Mouse (Mus musculus): ENCODE results near the gene Rps6kc1. TPM values are rescaled to one million over a fixed set of nuclear protein-coding genes. Genes with fewer than 3 reads are reported as not detected.

Gene Rps6kc1
- total and polyA plus RNA-seq, 2 experiments from 2014 or later, result 21.0 to 35.9 TPM

DNA sequence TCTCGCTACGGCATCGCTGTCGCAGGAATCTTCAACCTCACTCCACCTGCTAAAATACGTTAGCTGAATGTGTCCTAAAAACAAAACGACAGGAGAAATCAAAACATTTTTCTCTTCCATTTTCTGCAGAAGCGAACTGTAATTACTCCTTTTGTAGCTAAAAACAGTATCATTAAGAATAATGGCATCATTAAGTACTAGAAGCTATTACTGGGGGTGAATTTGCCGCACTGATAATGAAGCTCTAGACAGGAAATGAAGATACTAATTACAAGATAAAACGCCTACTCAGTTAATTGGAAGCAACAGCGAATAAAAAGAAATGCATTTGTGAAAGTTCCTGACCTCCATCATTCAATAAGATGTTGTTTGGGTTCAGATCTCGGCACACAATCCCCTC lies 112.9 kb downstream of the Rps6kc1 start:
- peak; percentile 6 for DNase-seq (ENCODE audit: low spot score)
- Histone ChIP-seq H3K4me3 (ENCODE audit: low read length) (no peak overlapping the region), H3K27ac (no peak overlapping the region), H3K4me2 (ENCODE audit: low read depth, low read length) (no peak overlapping the region), H3K9ac (replicated peaks; ENCODE audit: low read length) (no peak overlapping the region), H3K9me3 (ENCODE audit: low read length) (no peaks in the 10 kb centered on the region), H3K4me1 (ENCODE audit: insufficient read depth, low read length) (no peaks in the 10 kb centered on the region), H3K36me3 (ENCODE audit: insufficient read depth, low read length) (peaks cover 7% of the 10 kb centered on the region; the same call in 1 of the 2 replicates), H3K27me3 (ENCODE audit: insufficient read depth, low read length) (no peaks in the 10 kb centered on the region)
- TF ChIP-seq CTCF (IDR thresholded peaks at IDR 0.05; ENCODE audit: low read depth), result no peak
- WGBS, result 79% methylated on average over 11 of the region's 11 CpGs
- no peak for ATAC-seq

DNA sequence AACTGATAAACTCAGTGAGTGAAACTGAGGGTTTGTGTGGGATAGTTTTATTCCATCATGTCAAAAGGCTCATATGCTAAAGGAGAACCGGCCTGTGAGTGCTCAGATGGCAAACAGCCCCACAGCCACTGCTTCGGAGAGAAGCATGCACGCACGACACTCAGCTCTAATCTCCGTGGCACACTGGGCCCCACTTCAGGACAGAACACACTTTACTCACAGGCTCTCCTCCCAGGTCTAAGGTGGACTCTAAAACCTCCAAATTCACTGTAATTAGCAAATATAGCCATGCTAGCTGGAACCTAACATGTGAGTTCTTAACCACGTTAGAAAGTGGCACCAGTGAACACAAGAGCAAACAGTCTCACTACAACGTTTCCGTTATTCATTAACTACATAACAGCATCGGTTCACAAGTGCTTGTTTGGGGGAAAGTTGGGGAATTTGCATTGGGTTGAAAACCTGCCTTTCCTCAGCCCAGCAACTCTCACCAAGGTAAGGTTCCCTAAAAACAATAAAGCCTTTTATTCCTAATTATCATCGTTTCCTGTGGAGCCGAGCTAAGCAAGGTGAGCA lies 114.0 kb downstream of the Rps6kc1 start:
- DNase-seq (ENCODE audit: low spot score) (no peak), ATAC-seq (0 out of 2 replicates have a peak, but pooled peaks have one; percentile 32)
- Histone ChIP-seq H3K9me3 (ENCODE audit: low read length) (no peaks in the 10 kb centered on the region), H3K27me3 (ENCODE audit: insufficient read depth, low read length) (no peaks in the 10 kb centered on the region), H3K4me2 (ENCODE audit: low read depth, low read length) (no peak overlapping the region), H3K27ac (no peak overlapping the region), H3K9ac (replicated peaks; ENCODE audit: low read length) (no peak overlapping the region), H3K4me1 (ENCODE audit: insufficient read depth, low read length) (no peaks in the 10 kb centered on the region), H3K36me3 (ENCODE audit: insufficient read depth, low read length) (peaks cover 7% of the 10 kb centered on the region; the same call in 1 of the 2 replicates), H3K4me3 (ENCODE audit: low read length) (no peak overlapping the region)
- TF ChIP-seq CTCF (IDR thresholded peaks at IDR 0.05; ENCODE audit: low read depth), result no peak
- 70% methylated on average over 11 of the region's 11 CpGs for WGBS

DNA sequence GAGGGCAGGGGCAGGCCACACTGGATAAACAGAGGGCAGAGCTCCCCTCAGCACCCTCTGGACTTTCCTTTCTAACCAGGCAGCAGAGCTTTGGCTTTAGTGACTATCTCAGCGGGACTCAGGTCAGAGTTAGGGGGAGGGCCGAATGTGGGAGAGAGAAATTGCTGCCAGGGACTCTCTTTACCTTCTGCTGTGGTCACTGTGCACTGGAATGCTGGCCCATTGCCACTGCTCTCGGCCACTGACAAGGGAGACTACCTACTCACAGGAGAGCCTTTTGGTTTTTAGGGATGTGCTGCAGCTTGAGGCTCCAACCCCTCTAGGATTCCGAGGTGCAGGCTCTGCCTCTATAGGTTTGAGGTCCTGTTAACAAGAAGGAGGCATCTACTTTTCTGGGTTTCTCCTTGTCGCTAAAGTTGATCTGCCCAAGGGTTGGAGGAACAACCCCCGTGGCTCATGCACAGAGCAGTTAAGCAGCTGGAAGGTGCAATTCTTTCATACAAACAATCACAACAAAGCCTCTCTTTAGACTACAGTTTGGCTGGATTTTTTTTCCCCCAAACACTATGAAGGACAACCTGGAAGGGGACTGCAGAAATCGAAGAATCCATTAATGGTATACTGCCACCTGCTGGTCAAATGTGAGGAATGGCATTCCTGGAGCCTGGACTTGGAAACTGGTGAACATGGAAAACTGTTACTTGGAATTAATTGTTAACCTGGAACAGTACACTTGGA lies 114.7 kb downstream of the Rps6kc1 start:
- Histone ChIP-seq H3K4me1 (ENCODE audit: insufficient read depth, low read length) (no peaks in the 10 kb centered on the region), H3K9ac (replicated peaks; ENCODE audit: low read length) (no peak overlapping the region), H3K27ac (no peak overlapping the region), H3K9me3 (ENCODE audit: low read length) (no peaks in the 10 kb centered on the region), H3K36me3 (ENCODE audit: insufficient read depth, low read length) (peaks cover 7% of the 10 kb centered on the region; the same call in 1 of the 2 replicates), H3K27me3 (ENCODE audit: insufficient read depth, low read length) (no peaks in the 10 kb centered on the region), H3K4me3 (ENCODE audit: low read length) (no peak overlapping the region), H3K4me2 (ENCODE audit: low read depth, low read length) (no peak overlapping the region)
- 24% methylated on average over 7 of the region's 7 CpGs for WGBS
- DNase-seq (ENCODE audit: low spot score) (peak; percentile 91), ATAC-seq (0 out of 2 replicates have a peak, but pooled peaks have one; percentile 43)
- peak; percentile 88 for TF ChIP-seq CTCF (IDR thresholded peaks at IDR 0.05; ENCODE audit: low read depth)

DNA sequence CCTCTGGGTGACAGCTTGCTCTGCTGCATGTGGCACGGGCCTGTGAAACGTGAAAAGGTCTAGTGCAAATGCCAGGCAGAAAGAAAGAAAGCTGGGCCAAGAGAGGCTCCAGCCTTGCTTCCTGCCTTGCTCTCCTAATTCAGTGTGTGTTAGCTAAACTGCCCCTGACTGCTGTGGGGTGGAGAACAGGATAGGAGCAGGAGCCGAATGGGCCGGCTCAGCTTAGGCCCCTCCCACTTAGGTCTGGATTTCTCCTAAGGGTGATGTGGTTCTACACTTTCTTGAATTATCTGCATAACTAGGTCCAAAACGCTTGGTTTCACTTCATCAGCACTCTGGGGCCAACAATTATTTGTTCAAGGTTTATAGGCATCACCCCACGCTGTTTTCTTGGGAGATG lies 119.9 kb downstream of the Rps6kc1 start:
- no peak for TF ChIP-seq CTCF (IDR thresholded peaks at IDR 0.05; ENCODE audit: low read depth)
- no peak overlapping the region for H3K4me2 ChIP-seq (ENCODE audit: low read depth, low read length)
- H3K27me3 ChIP-seq (ENCODE audit: insufficient read depth, low read length), result no peaks in the 10 kb centered on the region
- H3K4me1 ChIP-seq (ENCODE audit: insufficient read depth, low read length), result no peaks in the 10 kb centered on the region
- no peak overlapping the region for H3K4me3 ChIP-seq (ENCODE audit: low read length)
- no peaks in the 10 kb centered on the region for H3K9me3 ChIP-seq (ENCODE audit: low read length)
- ATAC-seq (no peak), DNase-seq (ENCODE audit: low spot score) (no peak)
- no peaks in the 10 kb centered on the region for H3K36me3 ChIP-seq (ENCODE audit: insufficient read depth, low read length)
- WGBS, result 80% methylated on average over 6 of the region's 6 CpGs
- no peak overlapping the region for H3K9ac ChIP-seq (replicated peaks; ENCODE audit: low read length)
- H3K27ac ChIP-seq, result no peak overlapping the region

DNA sequence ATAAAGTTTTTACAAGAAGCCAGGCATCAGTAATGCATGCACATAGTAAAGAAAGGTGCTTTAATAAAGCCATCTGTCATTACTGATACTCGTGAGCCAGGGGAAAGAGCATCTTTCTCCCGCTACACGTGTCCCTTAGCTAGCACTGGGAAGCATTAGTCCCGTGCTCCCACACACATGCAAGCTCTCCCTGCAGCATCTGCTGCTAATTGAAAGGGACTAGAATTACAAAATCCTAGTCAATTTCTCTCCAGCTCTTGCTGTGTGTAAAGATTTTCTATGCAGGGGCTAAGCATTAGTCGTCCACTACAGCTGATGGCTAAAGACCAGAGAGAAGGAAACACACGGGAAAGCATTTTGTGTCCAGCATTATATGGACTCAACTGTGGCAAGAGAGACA lies 120.8 kb downstream of the Rps6kc1 start:
- H3K4me2 ChIP-seq (ENCODE audit: low read depth, low read length), result no peak overlapping the region
- WGBS, result 60% methylated on average over 6 of the region's 6 CpGs
- no peaks in the 10 kb centered on the region for H3K27me3 ChIP-seq (ENCODE audit: insufficient read depth, low read length)
- H3K9ac ChIP-seq (replicated peaks; ENCODE audit: low read length), result no peak overlapping the region
- no peak overlapping the region for H3K27ac ChIP-seq
- DNase-seq (ENCODE audit: low spot score), result no peak
- TF ChIP-seq CTCF (IDR thresholded peaks at IDR 0.05; ENCODE audit: low read depth), result no peak
- no peak for ATAC-seq
- no peaks in the 10 kb centered on the region for H3K4me1 ChIP-seq (ENCODE audit: insufficient read depth, low read length)
- no peaks in the 10 kb centered on the region for H3K36me3 ChIP-seq (ENCODE audit: insufficient read depth, low read length)
- H3K4me3 ChIP-seq (ENCODE audit: low read length), result no peak overlapping the region
- no peaks in the 10 kb centered on the region for H3K9me3 ChIP-seq (ENCODE audit: low read length)

DNA sequence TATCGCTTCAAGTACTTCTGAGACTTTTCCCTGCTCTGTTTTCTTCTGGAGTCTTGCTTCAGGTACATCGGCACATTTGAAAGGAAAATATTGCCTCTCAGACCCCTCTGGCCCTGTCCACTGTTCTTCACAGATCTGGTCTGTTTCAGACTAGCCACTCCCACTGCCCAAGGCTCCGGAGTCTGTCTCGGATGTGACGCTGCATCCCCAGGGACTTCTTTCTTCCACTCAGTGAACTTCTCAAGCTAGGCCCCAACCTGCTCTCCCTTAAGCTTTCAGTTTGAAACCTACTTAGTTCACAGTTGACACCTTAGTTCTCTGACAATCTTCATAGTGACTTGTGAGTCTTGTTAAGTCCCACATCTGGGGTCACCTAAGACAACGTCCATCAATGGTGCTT lies 133.9 kb downstream of the Rps6kc1 start:
- Histone ChIP-seq H3K27ac (no peak overlapping the region), H3K4me3 (ENCODE audit: low read length) (no peak overlapping the region), H3K9ac (replicated peaks; ENCODE audit: low read length) (no peak overlapping the region), H3K4me1 (ENCODE audit: insufficient read depth, low read length) (no peaks in the 10 kb centered on the region), H3K36me3 (ENCODE audit: insufficient read depth, low read length) (no peaks in the 10 kb centered on the region; the same call in 1 of the 2 replicates), H3K27me3 (ENCODE audit: insufficient read depth, low read length) (no peaks in the 10 kb centered on the region), H3K4me2 (ENCODE audit: low read depth, low read length) (no peak overlapping the region), H3K9me3 (ENCODE audit: low read length) (no peaks in the 10 kb centered on the region)
- ATAC-seq (no peak), DNase-seq (ENCODE audit: low spot score) (no peak)
- 73% methylated on average over 6 of the region's 6 CpGs for WGBS
- no peak for TF ChIP-seq CTCF (IDR thresholded peaks at IDR 0.05; ENCODE audit: low read depth)

DNA sequence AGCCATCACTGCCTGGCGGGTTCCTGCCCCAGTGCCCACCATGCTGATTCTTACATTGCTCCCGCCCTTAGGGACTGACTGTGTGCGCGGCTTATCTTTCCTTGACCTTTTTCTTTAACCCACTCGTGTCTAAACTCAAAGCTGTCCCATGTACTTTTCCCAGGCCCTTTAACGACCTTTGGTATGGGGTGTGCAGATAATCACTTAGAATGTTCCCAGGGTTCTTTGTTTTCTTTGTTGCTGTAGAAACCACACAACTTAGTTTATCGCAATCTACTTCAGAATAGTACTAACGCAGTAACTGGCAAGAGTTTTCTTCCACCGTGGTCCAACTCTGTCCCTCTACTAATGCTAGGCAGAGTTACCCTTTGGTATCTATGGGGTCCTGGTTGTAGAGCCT lies 135.3 kb downstream of the Rps6kc1 start:
- Histone ChIP-seq H3K27me3 (ENCODE audit: insufficient read depth, low read length) (no peaks in the 10 kb centered on the region), H3K4me2 (ENCODE audit: low read depth, low read length) (no peak overlapping the region), H3K4me3 (ENCODE audit: low read length) (no peak overlapping the region), H3K27ac (no peak overlapping the region), H3K9ac (replicated peaks; ENCODE audit: low read length) (no peak overlapping the region), H3K9me3 (ENCODE audit: low read length) (no peaks in the 10 kb centered on the region), H3K36me3 (ENCODE audit: insufficient read depth, low read length) (no peaks in the 10 kb centered on the region; the same call in 1 of the 2 replicates), H3K4me1 (ENCODE audit: insufficient read depth, low read length) (no peaks in the 10 kb centered on the region)
- DNase-seq (ENCODE audit: low spot score), result no peak
- WGBS, result 90% methylated on average over 9 of the region's 9 CpGs
- TF ChIP-seq CTCF (IDR thresholded peaks at IDR 0.05; ENCODE audit: low read depth), result no peak
- no peak for ATAC-seq

All from hindbrain, postnatal 0 days (tissue).